8 mouse cellular contexts compared by ENCODE assay signal in genomic region chr7:27408379-27409176, GRCm38 (mm10). TPM values are rescaled to one million over a fixed set of nuclear protein-coding genes. Genes with fewer than 3 reads are reported as not detected.
DNase-seq lines count a peak whose midpoint lies in the region; ATAC-seq lines count a peak whose summit lies in the region.

No protein-coding gene starts in this region.

- no peaks in the 10 kb centered on the region for H3K9me3 ChIP-seq in embryonic facial prominence, embryonic 15.5 days (replicated peaks)
- H3K9me3 ChIP-seq in heart, embryonic 10.5 days = no peaks in the 10 kb centered on the region
- peaks cover 2% of the 10 kb centered on the region; the same call in 1 of the 2 replicates for H3K9me3 ChIP-seq in liver, embryonic 11.5 days (ENCODE audit: control insufficient read depth, low read length)

- WGBS in embryonic facial prominence, embryonic 15.5 days = under 1% methylated on average over 94 of the region's 96 CpGs
- WGBS in heart, embryonic 10.5 days = under 1% methylated on average over 96 of the region's 96 CpGs
- 2% methylated on average over 96 of the region's 96 CpGs for WGBS in liver, embryonic 11.5 days

- peak; percentile 83 for ATAC-seq in embryonic facial prominence, embryonic 15.5 days (ENCODE audit: insufficient number of reproducible peaks, low FRiP score, low TSS enrichment, low read depth)
- ATAC-seq in liver, embryonic 11.5 days (replicated peaks; ENCODE audit: low FRiP score) = peak; percentile 73
- 0 out of 2 replicates have a peak, but pooled peaks have one; percentile 52 for ATAC-seq in monocyte, adult 5-6 weeks (replicated peaks; ENCODE audit: insufficient number of reproducible peaks, low FRiP score, low TSS enrichment, poor library complexity, severe bottlenecking)

- peak; percentile 64 to 77 for DNase-seq in urinary bladder, adult 18-20 months (ENCODE audit: low spot score in 2 of 2)
- DNase-seq in urinary bladder, postnatal 10 days (ENCODE audit: low spot score) = no peak
- peak; percentile 86 for DNase-seq in heart, embryonic 10.5 days (ENCODE audit: low spot score)
- DNase-seq in kidney, adult 8-10 months = peak; percentile 52 to 71
- DNase-seq in liver, embryonic 11.5 days (ENCODE audit: low spot score) = peak; percentile 83
- peak; percentile 65 for DNase-seq in splenic B cell, adult 2 months (ENCODE audit: low read depth, low spot score)

- no peak overlapping the region for H3K9ac ChIP-seq in embryonic facial prominence, embryonic 15.5 days
- no peak overlapping the region for H3K9ac ChIP-seq in liver, embryonic 11.5 days (ENCODE audit: low read depth, low read length)

- peaks cover 59% of the 10 kb centered on the region for H3K27me3 ChIP-seq in embryonic facial prominence, embryonic 15.5 days
- peaks cover 77% of the 10 kb centered on the region for H3K27me3 ChIP-seq in heart, embryonic 10.5 days (ENCODE audit: insufficient read depth, poor library complexity, severe bottlenecking)
- H3K27me3 ChIP-seq in liver, embryonic 11.5 days (replicated peaks; ENCODE audit: control insufficient read depth, insufficient read depth, low read length) = peaks cover 69% of the 10 kb centered on the region
- H3K27me3 ChIP-seq in splenic B cell, adult 2 months (ENCODE audit: control insufficient read depth, insufficient read depth, low read length, poor library complexity, severe bottlenecking) = no peaks in the 10 kb centered on the region; the same call in 1 of the 2 replicates

- H3K4me3 ChIP-seq in embryonic facial prominence, embryonic 15.5 days (replicated peaks) = peak overlapping the region; percentile 50
- H3K4me3 ChIP-seq in heart, embryonic 10.5 days = peak overlapping the region; percentile 66
- H3K4me3 ChIP-seq in liver, embryonic 11.5 days (ENCODE audit: low read depth, low read length) = peak overlapping the region; percentile 43

- peaks cover 28% of the 10 kb centered on the region for H3K4me1 ChIP-seq in embryonic facial prominence, embryonic 15.5 days
- H3K4me1 ChIP-seq in heart, embryonic 10.5 days = peaks cover 21% of the 10 kb centered on the region
- peaks cover 3% of the 10 kb centered on the region; the same call in 1 of the 2 replicates for H3K4me1 ChIP-seq in liver, embryonic 11.5 days (replicated peaks; ENCODE audit: control insufficient read depth, insufficient read depth, low read length)

- peak overlapping the region; percentile 87 for H3K4me2 ChIP-seq in embryonic facial prominence, embryonic 15.5 days (replicated peaks)
- peak overlapping the region; percentile 73 for H3K4me2 ChIP-seq in liver, embryonic 11.5 days

- no peak overlapping the region for H3K27ac ChIP-seq in embryonic facial prominence, embryonic 15.5 days (replicated peaks)
- no peak overlapping the region for H3K27ac ChIP-seq in heart, embryonic 10.5 days
- H3K27ac ChIP-seq in liver, embryonic 11.5 days (ENCODE audit: low read depth, low read length) = no peak overlapping the region

- H3K36me3 ChIP-seq in embryonic facial prominence, embryonic 15.5 days = no peaks in the 10 kb centered on the region
- H3K36me3 ChIP-seq in heart, embryonic 10.5 days = no peaks in the 10 kb centered on the region
- H3K36me3 ChIP-seq in liver, embryonic 11.5 days (ENCODE audit: control insufficient read depth, insufficient read depth, low read length) = no peaks in the 10 kb centered on the region
- no peaks in the 10 kb centered on the region for H3K36me3 ChIP-seq in splenic B cell, adult 2 months (ENCODE audit: control insufficient read depth, insufficient read depth, low read length, poor library complexity, severe bottlenecking)

RNA-seq across cellular contexts. Expression of gene Sptbn4, which starts 38.9 kb away (rescaled TPM):
- 0.43 and 0.85 TPM in 2 replicates for polyA plus RNA-seq in embryonic facial prominence, embryonic 15.5 days (2015; fragmentation: Nextera tagmentation; extraction: Ambion mirVana)
- polyA plus RNA-seq in heart, embryonic 10.5 days (2016; fragmentation: Nextera tagmentation; extraction: Ambion mirVana) = 0.40 and 0.46 TPM in 2 replicates
- 0.17 and 0.19 TPM in 2 replicates for polyA plus RNA-seq in liver, embryonic 11.5 days (2014; fragmentation: Nextera tagmentation; extraction: Ambion mirVana)
- total RNA-seq in monocyte, adult 5-6 weeks (2017) = not detected in 3 replicates

RNA-seq across cellular contexts. Expression of gene Blvrb, which starts 39.2 kb away (rescaled TPM):
- polyA plus RNA-seq in embryonic facial prominence, embryonic 15.5 days (2015; fragmentation: Nextera tagmentation; extraction: Ambion mirVana) = 73.0 and 73.5 TPM in 2 replicates
- 88.8 and 94.6 TPM in 2 replicates for polyA plus RNA-seq in heart, embryonic 10.5 days (2016; fragmentation: Nextera tagmentation; extraction: Ambion mirVana)
- polyA plus RNA-seq in liver, embryonic 11.5 days (2014; fragmentation: Nextera tagmentation; extraction: Ambion mirVana) = 581 and 583 TPM in 2 replicates
- total RNA-seq in monocyte, adult 5-6 weeks (2017) = 20.7 to 49.1 TPM (median 37.2 TPM) in 3 replicates

RNA-seq across cellular contexts. Expression of gene Gm20479, which starts 51.4 kb away (rescaled TPM):
- polyA plus RNA-seq in embryonic facial prominence, embryonic 15.5 days (2015; fragmentation: Nextera tagmentation; extraction: Ambion mirVana) = 0.35 and 0.43 TPM in 2 replicates
- 1.3 and 2.1 TPM in 2 replicates for polyA plus RNA-seq in heart, embryonic 10.5 days (2016; fragmentation: Nextera tagmentation; extraction: Ambion mirVana)
- 0.43 and 1.2 TPM in 2 replicates for polyA plus RNA-seq in liver, embryonic 11.5 days (2014; fragmentation: Nextera tagmentation; extraction: Ambion mirVana)
- not detected in 3 replicates for total RNA-seq in monocyte, adult 5-6 weeks (2017)

RNA-seq across cellular contexts. Expression of gene Shkbp1, which starts 52.8 kb away (rescaled TPM):
- 36.8 and 46.2 TPM in 2 replicates for polyA plus RNA-seq in embryonic facial prominence, embryonic 15.5 days (2015; fragmentation: Nextera tagmentation; extraction: Ambion mirVana)
- 48.3 and 50.4 TPM in 2 replicates for polyA plus RNA-seq in heart, embryonic 10.5 days (2016; fragmentation: Nextera tagmentation; extraction: Ambion mirVana)
- polyA plus RNA-seq in liver, embryonic 11.5 days (2014; fragmentation: Nextera tagmentation; extraction: Ambion mirVana) = 46.8 and 49.6 TPM in 2 replicates
- total RNA-seq in monocyte, adult 5-6 weeks (2017) = 33.3 to 47.0 TPM (median 39.9 TPM) in 3 replicates
